Mouse (Mus musculus) R1 (cell line): ENCODE results near the gene Auts2.

Experiments
- DNase-seq: peaks from one replicate; pipeline ENCODE4 v3.0.0-alpha.2; 2018; ENCODE audit warnings: low read depth, low spot score

Auts2 gene

DNA sequence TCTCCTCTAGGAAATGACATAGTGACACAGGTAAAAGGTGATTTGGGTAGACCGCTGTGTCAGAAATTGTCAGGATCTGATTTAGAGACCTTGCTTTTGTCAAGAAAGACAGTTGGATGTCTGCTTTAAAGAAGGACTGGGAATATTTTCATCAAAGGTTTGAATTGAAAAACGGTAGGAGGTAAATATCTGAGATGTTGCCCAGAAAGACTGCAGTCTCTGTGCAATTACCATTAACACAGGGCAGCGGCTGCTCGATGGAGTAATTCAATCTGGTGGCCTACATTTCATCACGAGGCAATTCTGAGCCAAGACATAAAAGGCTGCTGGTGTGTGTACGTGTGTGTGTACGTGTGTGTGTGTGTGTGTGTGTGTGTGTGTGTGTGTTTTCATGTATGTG lies 529.8 kb downstream of the Auts2 start:
- DNase-seq = no peak

DNA sequence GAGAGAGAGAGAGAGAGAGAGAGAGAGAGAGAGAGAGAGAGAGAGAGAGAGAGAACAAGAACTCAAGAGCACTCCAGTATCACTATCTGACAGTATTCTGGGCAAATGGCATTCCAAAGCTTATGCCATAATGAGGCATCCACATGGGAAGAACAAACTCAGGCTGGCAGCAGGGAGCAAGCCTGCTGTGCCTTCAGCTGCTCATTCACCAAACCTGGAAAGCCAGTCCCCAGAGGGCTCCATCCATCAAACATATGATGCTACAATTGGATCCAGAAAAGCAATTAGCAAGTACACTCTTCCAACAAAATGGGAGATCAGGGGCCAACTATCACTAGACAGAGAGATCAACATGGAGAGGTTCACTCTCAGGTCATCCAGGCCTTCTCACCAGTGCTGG lies 531.3 kb downstream of the Auts2 start:
- no peak for DNase-seq

DNA sequence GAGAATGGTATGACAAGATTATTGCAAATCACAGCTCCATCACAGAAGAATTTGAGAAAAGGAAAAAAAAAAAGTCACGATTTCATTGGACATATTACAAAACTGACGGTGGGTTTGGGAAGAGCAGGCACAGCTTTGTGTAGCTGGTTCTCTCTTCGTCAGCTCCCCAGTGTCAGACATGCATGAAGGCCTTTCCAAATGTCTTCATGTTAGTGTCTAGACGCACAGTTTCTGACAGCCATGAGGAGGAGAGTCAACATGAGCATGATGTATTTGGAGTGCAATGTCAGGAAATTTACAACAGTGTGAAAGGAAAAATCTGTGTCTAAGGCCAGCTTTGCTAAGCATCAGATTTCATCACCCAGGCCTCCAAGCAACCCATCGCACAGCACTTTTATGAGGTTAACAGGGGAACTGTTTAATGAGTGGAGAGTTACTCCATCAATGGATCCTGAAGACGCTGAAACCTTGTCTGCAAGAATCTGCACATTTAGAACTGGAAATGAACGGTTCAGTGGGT lies 534.4 kb downstream of the Auts2 start:
- DNase-seq = no peak

DNA sequence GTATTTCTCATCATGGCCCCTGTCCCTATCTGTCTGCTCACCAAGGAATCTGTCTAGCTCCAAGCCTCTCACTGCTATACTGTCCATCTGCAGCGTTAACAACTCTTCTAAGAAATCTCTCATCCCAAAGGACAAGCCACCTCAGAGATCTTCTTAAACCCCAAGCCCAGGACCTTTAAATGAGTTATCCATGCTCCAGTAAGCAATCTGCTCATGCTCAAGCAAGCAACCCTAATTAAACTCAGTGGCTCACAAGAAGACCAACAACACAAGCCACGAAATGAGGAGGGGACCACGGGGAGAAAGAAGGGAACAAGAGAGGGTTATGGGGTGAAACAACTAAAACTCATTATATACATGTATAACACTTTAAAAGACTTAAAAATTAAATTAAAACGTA lies 535.2 kb downstream of the Auts2 start:
- DNase-seq = no peak

DNA sequence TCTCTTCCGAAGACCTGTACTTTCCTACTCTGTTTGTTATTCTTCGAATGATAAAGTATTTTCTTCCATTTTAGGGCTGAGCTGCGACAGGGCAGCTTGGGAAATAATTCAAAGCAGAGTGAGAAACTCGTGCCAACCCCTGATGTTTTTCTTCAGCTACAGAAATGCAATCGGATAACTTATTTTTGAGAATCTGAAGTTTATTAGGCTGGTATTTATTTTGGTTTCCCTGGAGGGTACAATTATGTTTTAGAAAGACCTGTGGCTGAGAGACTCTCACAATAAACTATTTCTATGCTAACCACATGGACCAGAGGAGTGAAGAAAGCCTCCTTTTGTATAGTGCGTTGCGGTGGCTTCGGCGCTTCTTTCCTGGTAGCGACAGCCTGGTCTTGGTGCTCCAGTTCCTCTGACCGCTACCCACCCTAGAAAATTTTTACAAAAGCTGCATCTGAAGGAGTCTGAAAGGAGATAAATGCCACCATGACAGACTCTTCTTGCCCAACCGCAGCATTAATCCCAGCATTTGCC lies 550.4 kb downstream of the Auts2 start:
- DNase-seq = no peak

DNA sequence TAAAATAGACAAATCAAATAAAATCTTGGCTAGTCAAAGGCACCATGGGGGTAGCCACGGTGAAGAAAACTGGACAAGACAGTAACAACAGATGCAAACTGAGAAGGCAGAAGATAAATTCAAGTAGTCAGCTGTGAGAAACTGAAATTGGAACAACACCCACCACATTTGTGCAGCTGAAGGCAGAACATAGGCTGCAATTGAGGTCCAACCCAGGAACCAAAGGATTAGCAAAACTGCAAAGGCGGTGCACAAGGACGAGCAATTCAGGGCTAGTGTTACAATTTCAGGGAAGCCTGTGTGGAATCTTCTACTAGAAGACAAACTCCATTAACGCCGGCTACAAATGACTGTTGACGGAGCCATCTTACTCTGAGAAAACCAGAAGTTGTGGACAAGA lies 550.9 kb downstream of the Auts2 start:
- DNase-seq = no peak

DNA sequence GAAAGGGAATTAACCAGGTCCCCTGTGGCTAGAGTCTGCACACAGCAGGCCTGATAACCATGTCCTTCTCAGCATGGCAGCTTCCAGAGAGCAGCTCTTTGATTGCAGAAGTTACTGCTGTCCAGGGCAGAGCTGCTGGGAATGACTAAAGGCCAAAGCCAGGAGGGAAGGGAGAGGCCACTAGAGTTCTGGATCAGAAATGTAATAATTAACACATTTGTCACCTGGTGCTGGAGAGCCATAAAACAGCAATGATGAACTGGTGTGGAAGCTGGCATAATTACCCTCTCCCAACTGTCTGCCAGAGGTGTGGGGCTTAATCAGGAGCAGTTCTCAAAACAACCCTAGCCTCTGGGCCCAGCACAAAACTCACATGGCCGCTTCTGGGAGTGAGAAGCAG lies 552.6 kb downstream of the Auts2 start:
- no peak for DNase-seq

DNA sequence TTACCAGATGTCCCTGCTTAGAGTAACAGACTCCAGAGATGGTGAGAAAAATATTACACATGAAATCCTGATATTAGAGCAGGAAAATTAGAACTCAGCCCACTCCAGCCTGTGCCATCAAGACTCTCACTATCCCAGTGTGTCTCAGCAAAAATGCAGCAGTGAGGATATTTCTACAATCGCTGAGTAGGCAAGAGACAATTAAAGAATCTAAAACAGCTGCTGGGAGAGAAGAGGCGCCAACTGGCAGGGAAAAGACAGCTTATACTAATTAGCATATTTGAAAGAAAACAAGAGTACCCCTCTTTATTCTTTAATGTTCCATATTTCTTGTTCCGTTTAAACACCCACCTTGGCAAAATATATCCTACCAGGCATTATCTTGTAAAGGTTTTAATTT lies 561.7 kb downstream of the Auts2 start:
- no peak for DNase-seq

DNA sequence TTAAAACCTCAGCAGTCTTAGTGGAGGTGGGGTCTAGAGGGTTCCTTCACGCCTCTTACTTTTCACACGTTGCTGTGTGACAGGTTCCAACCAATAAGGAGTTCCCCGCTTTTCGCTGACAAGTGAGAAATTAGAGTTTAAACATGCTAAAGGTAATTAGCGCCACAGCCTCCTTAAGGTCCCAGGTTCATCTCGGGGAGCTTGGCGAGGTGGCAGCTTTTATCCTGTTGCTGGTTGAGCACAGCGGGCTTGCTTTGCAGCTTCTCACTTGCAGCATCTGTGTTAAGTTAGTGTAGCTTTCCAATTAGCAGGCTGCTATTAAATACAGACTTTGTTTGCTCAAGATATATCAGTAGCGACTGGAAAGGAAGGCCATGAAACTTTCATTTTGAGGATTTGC lies 564.2 kb downstream of the Auts2 start:
- no peak for DNase-seq

DNA sequence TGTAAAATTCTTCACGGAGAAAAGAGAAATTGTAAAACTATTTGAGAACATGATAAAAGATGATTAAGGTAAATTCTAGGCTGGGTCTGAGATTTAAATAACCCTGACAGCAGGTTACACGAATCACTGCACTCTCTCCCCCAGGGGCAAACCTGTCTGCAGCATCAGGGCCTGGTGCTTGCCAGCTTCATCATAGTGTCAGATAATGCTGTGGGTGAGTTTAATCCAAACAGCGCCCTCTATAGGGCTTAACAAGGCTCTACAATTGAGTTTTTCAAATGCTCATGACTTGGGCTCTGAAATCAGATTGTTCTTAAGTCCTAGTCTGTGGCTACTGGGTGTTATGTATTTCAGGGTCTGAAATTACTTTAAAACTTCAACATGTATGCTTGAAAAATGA lies 565.6 kb downstream of the Auts2 start:
- DNase-seq = peak; percentile 3

DNA sequence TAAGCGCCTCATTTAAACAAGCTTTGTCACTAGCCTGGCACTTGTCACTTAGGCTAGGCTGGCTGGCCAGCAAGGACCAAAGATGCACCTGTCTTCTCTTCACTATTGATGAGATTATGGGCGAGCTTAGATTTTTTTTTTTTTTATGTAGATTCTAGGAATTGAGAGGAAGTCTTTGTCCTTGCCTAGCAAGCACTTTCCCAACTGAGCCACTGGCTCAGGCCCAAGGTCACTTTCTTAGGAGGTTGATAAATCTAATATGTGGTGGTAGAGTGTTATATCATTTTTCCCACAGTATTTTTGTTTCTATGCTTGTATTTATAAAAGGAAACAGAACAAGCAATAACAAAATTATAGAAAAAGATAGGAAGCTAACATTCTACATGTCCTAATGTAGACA lies 571.2 kb downstream of the Auts2 start:
- DNase-seq = no peak

DNA sequence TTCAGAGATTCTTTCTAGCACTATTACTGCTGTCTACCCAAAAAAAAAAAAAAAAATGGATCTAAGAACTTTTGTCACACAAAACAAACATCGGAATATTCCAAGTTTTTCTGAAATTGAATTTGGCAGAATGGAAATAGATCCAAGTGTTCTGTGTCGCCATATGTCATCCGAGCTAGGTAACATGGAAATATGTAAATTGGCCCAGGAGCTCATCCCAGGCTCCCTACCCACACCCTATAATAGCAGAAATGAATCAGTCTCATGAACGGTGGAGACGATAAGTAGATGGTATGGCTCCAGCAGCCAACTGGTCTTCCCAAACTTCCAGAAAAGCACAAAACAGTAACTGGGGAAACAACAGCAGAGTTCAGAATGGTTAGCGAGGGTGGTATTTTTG lies 577.6 kb downstream of the Auts2 start:
- no peak for DNase-seq

DNA sequence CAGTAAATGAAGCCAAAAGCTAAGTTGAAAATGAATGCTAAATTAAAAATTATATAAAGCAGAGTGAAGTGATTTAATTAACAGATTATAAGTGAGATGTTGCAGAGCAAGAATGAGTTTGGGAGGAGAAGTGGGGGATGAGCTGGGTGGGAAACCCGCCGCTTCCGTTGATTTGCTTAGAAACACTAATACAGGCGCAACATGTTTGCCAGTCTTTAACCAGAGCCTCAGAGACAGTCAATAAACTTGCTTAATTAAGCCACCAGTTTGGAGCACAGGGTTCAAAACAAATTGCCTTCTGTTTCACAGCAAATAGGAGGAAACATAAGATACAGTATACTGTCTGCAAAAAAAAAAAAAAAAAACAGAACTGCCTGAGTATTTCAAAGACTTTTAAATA lies 579.6 kb downstream of the Auts2 start:
- no peak for DNase-seq

DNA sequence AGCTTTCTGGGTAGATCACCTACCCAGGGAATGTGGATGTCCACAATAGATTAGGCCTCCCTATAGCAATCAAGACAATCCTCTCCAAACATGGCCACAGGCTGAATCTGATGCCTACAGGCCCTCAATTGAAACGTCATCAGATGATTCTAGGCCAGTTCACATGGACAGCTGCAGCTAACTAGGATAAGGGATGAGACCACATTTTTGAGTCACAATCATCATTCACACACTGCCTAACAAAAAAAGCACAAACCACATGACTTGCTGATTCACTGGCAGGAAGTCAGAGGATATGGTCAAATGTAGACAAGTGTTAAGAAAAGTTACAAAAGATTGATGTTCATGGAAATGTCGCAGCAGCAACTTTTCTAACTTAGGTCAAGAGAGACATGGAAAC lies 581.3 kb downstream of the Auts2 start:
- DNase-seq = no peak

DNA sequence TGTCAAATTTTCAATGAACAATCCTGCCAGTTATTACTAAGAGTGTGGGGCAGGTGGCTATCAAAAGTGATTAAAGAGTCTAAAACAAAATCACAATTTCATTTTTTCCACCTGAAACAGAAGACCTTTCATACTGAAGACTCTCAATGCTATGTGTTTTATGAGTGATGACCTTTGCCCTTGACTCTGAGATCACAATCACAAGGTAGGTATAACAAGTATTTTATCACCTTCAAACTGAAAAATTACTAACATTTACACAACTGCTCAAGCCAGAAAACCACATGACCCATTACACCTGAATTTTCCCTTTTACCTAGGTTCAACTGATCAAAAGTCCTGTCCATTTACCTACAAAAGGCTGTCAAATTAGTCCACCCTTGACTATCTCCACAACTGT lies 582.7 kb downstream of the Auts2 start:
- DNase-seq = no peak

DNA sequence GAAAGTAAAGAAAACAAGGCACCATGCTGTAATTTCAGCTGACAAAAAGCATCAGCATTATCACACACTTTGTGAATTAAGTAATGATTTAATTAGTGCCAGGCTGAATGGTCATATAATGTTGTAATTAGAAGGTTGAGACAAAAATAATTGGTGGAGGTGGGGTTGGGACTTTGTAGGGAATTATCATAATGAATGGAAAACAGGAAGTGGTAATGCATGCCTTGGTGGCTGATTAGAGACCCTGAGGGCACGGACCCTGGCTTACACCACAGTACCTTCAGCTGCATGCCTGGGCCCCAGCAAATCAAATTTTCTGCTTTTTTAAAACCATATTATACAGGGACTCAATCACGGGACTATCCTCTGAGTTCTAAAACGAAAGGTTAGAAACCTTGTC lies 586.1 kb downstream of the Auts2 start:
- no peak for DNase-seq

DNA sequence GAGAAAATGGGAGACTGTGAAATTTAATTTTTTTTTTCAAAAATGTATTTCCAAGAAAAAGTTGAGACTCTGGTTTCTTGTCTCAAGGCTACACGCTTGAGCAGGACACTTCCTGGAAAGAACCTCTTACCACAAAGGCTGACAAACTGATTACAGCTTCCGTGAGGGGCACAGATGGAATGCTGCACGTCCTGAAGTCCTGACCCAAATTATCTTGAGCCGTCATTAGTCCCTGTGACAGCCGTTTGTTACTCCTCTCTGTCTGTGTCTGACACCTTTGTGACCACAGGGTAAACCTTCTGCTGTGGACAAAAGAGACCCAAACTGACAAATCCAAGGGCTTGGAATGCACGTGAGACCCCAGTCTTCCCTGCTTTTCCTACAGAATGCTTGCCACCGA lies 587.1 kb downstream of the Auts2 start:
- DNase-seq = no peak

DNA sequence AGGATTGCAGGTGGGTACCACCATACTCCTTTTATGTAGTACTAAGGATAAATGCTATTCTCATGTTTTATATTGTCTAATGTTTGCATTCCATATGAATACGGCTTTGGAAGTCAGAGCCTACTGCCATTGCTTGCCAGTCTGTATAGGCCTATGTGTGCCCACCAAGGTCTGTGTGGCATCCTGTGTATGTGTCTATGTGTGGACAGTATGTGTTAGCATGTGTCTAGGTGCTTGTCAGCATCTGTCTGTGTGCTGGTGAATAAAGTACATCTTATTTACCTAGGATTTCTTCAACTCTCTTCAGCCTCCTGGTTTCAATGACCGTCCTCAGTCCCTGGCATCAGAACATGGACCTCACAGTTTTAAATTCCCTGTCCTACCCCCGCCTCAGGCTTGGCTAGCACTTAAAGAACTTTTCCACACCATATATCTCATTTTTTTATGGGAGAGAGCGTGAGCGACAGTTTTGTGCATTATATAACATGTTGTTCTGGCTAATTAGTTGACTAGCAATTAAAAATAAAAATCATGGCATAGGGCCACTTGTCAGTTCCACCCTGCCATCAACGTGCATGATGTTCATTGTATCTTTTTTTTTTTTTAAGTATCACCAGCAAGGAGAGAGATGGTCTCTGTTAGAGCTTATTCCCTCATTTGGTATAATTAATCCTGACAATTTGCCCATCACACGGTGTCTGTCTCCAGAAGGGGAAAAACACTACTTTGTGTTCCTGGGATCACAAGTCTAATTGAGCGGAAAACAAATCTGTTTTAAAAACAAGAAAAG lies 587.7 kb downstream of the Auts2 start:
- no peak for DNase-seq

DNA sequence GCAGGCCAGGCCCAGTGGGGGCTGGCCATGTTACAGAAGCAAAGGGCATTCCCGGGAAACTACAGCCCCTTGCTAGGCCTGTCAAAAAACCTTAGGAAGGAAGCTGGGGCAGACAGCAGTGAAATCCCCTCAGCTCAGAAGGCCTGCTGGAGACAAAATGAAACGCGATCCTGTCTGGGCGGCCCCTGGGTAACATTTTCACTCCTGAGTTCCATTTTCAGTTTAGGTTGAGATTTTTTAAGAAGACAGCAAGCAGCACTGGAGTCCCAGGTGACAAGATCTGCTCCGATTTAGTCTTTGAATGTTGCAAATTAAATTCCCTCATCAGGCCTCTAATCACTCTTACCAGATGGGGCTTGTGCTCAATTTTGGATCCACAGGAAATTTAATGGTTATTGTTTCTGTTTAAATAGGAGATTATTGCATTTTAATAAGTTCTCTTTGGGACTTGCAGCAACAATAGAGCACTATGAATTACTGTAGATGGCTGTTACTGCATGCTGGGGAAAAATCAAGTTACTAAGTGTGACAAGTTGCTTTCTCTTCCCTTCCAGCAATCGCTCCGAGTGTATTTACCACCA lies 594.5 kb downstream of the Auts2 start:
- DNase-seq = no peak

DNA sequence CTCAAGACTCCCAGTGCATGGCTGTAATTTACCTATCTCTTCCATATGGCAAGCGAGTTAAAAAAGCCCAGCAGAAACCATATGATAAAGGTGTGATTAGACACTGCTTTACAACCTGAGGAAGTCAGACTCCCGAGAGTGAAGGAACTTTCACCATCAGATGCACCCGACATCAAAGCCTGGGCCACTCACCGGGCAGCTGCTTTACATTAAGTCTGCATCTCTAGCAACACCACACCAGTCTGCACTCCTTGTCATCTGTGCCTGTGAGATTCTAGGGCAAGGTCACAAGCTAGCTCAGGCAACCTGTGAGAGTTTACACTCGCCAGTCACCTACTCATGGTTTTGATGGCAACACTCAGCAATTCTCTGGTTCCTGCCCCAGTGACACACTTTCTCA lies 596.3 kb downstream of the Auts2 start:
- no peak for DNase-seq

DNA sequence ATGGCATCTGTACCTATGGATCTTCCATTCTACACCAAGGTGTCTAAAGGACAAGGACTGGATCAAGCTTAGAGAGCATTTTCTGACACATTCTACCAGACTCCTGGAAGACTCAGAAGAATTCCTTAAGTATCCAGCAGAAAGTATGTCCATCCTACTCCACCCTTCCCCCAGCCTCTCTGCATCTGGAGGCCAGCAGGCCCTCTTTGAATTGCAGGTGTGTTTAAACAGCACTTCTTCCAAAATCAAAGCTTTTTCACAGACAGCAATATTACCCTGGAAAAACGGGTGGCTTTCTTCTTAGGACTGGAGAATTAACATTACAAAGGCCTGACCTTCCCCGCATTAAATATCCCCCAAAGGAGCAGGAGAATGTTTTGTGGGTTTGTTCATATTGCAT lies 598.4 kb downstream of the Auts2 start:
- peak; percentile 8 for DNase-seq

DNA sequence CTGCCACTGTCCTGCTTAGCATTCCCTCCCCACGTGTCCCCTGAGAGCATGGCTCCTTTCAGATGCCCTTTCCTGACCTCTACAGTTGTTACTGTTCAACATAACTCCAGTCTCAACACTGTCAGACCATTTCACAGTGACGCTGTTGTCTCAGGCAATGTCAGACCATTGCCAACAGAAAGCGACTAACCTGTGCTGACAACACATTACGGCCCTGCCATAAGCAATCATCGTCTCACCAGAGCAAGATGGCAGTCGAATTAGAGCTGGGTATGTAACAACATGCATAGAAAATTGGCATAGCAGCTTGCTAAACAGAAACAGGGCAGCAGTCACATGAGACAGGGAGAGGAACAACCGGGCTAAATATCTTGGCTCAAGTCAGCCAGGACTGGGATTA lies 614.4 kb downstream of the Auts2 start:
- DNase-seq = no peak

DNA sequence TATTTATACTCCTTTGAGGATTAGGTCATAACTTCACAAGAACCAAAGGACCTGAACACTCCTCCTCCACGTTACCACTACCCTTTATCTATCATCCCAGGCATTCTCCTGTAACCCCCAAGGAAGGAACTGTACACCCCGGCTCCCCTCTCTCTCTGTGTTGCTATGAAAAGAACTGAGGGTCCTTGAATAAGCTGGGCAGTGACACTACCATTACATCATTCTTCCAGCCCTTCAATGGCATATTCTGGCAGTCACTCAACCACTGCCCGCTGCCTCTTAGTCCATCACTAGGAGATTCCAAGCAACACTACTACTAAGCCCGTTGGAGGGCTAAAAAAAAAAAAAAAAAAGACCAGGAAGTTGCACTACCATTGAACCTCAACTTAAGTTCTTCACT lies 620.4 kb downstream of the Auts2 start:
- no peak for DNase-seq
